In genomic region chr14:20849753-20850152, GRCm38 (mm10) we compare ENCODE assay signal across 16 mouse cellular contexts. TPM values are rescaled to one million over a fixed set of nuclear protein-coding genes. Genes with fewer than 3 reads are reported as not detected.
"Had no signal": no experiment of that assay in that cellular context is flagged by ENCODE, and none has a peak within 500 bp of the region (broad histone marks: within the 10 kb centered on the region; RNA-seq: fewer than 3 reads in every experiment).

No protein-coding gene starts in this region.

- DNase-seq: lung, adult 18-20 months; lung, embryonic 14.5 days; lung, postnatal 10 days; lung, postnatal 36 days; right cerebral cortex, postnatal 14 days; thymus, adult 18-20 months; thymus, postnatal 14 days; thymus, postnatal 36 days had no signal

- H3K4me2 ChIP-seq: lung, embryonic 14.5 days; midbrain, embryonic 11.5 days; midbrain, embryonic 13.5 days; midbrain, embryonic 15.5 days; neural tube, embryonic 12.5 days; stomach, embryonic 15.5 days had no signal

- H3K36me3 ChIP-seq: midbrain, embryonic 13.5 days; midbrain, embryonic 15.5 days; neural tube, embryonic 12.5 days; stomach, embryonic 15.5 days had no signal

- H3K9me3 ChIP-seq: megakaryocyte, embryonic 14.5 days; midbrain, embryonic 13.5 days; midbrain, embryonic 15.5 days; neural tube, embryonic 12.5 days; stomach, embryonic 15.5 days had no signal

- H3K4me1 ChIP-seq: midbrain, embryonic 13.5 days; midbrain, embryonic 15.5 days; neural tube, embryonic 12.5 days; stomach, embryonic 15.5 days had no signal

- H3K27me3 ChIP-seq: midbrain, embryonic 13.5 days; midbrain, embryonic 15.5 days; neural tube, embryonic 12.5 days; stomach, embryonic 15.5 days had no signal

- H3K27ac ChIP-seq: macrophage; midbrain, embryonic 13.5 days; midbrain, embryonic 15.5 days; neural tube, embryonic 12.5 days; stomach, embryonic 15.5 days had no signal

- H3K9ac ChIP-seq: lung, embryonic 14.5 days; midbrain, embryonic 13.5 days; midbrain, embryonic 15.5 days; neural tube, embryonic 12.5 days; stomach, embryonic 15.5 days had no signal

- ATAC-seq: midbrain, embryonic 13.5 days; midbrain, embryonic 15.5 days had no signal

- H3K4me3 ChIP-seq: megakaryocyte, embryonic 14.5 days; midbrain, embryonic 13.5 days; midbrain, embryonic 15.5 days; neural tube, embryonic 12.5 days; stomach, embryonic 15.5 days had no signal

RNA-seq across cellular contexts. Expression of gene Plau, which starts 13.3 kb away (rescaled TPM):
- total RNA-seq: monocyte, adult 5-6 weeks had no signal
